Mouse (Mus musculus) kidney, adult 2 months (tissue): ENCODE data around the gene Nipal3.

ENCODE experiments used
- CTCF ChIP-seq: fragments of 200-500 bp; conservative IDR thresholded peaks from 2 replicates; pipeline ENCODE4 v1.5.1; 2011; ENCODE audit warnings: low read depth, mild to moderate bottlenecking, control low read depth, low read length, moderate library complexity, mixed read lengths; ENCODE audit not compliant: insufficient read depth, insufficient read length
- POLR2A ChIP-seq: fragments of 200-500 bp; IDR thresholded peaks from one replicate; pipeline ENCODE4 v1.6.1; 2011; ENCODE audit warnings: low read depth, low read length, control low read depth

- TF ChIP-seq CTCF (peak; percentile 50; the same call in 1 of the 2 replicates), POLR2A (no peak)
Measured at GRCm38 (mm10) chr4:135439904-135440522, 54.8 kb downstream of the Nipal3 start.
